Mouse (Mus musculus) ES-E14 (cell line): ENCODE data around the gene Elavl4.

ENCODE experiments used
- HCFC1 ChIP-seq: IDR thresholded peaks from 2 replicates; pipeline ENCODE4 v1.6.1; 2012; ENCODE audit warnings: low read length, inconsistent platforms, borderline replicate concordance; ENCODE audit not compliant: insufficient read depth
- MAFK ChIP-seq: IDR thresholded peaks from 2 replicates; pipeline ENCODE4 v1.6.1; 2014; ENCODE audit warnings: mild to moderate bottlenecking, low read depth, low read length, inconsistent platforms; ENCODE audit not compliant: insufficient read depth

- TF ChIP-seq MAFK: no peak
- TF ChIP-seq HCFC1: no peak
Measured at GRCm38 (mm10) chr4:110360568-110360967, 8.9 kb upstream of the Elavl4 start.
